Mouse (Mus musculus): Measurements from ENCODE around the gene 3110082I17Rik. TPM values are rescaled to one million over a fixed set of nuclear protein-coding genes. Genes with fewer than 3 reads are reported as not detected.

The 3110082I17Rik gene
- total and polyA plus RNA-seq, 3 experiments, result 41.2 to 100.0 (median 46.9) TPM

DNA sequence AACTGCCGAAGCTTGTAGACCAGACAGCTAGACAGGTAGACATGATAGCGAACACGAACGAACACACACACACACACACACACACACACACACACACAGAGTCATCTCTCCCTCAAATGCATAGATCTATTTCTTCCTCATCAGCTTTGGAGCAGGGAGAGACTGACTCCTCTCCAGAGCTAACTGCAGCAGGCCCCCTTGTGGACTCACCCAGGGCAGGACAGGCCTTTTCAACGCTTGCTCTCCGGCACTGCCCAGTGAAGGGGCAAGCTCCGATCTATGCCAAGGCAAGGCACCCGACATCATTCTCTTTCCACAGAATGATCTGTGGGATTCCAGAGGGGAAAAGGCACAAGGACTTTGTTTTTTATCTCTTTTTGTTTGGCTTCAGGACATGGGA lies 15.1 kb downstream of the 3110082I17Rik start:
- H3K4me2 ChIP-seq (ENCODE audit: insufficient read depth, low read depth, poor library complexity, severe bottlenecking), result no peak overlapping the region
- H3K9me3 ChIP-seq (replicated peaks; ENCODE audit: low read length), result no peaks in the 10 kb centered on the region
- H3K4me1 ChIP-seq (ENCODE audit: control insufficient read depth in 1 of 2, insufficient read depth in 2 of 2), result peaks cover 4 to 12% of the 10 kb centered on the region in 2 experiments; a peak in 3 of 4 replicates
- dilution Hi-C loops (cut with MboI; ENCODE audit: extremely low pct_ligation_motif_present, extremely low pct_unique_long_range_greater_than_20kb, low sequenced_read_pairs), result no loop called here
- peaks cover 0 to 69% of the 10 kb centered on the region in 2 experiments for H3K36me3 ChIP-seq (replicated peaks in 1 of 2; ENCODE audit: control insufficient read depth in 1 of 2, insufficient read depth in 1 of 2, low read length in 1 of 2)
- H3K27me3 ChIP-seq (replicated peaks), result no peaks in the 10 kb centered on the region
- no peak overlapping the region for H3K27ac ChIP-seq (ENCODE audit: insufficient read depth, low read depth)
- no peak for TF ChIP-seq USF1 (IDR thresholded peaks at IDR 0.05; ENCODE audit: low read depth, low read length)
- TF ChIP-seq E2F4 (IDR thresholded peaks at IDR 0.05; ENCODE audit: insufficient replicate concordance, low read depth, low read length), result no peak
- TF ChIP-seq ZKSCAN1 (IDR thresholded peaks at IDR 0.05; ENCODE audit: borderline replicate concordance, low read depth, low read length), result no peak
- no peak for TF ChIP-seq ZMIZ1 (IDR thresholded peaks at IDR 0.05; ENCODE audit: low read depth, low read length)
- no peak overlapping the region for H3K9ac ChIP-seq (ENCODE audit: insufficient read depth, low read depth)
- in situ Hi-C loops (cut with MboI; ENCODE audit: low pct_ligation_motif_present, low pct_unique_long_range_greater_than_20kb, low sequenced_read_pairs), result no loop called here
- DNase-seq (ENCODE audit: extremely low read depth), result no peak
- H3K4me3 ChIP-seq (replicated peaks in 1 of 3; ENCODE audit: low read depth in 2 of 3, low read length in 2 of 3, poor library complexity in 1 of 3), result no peak overlapping the region
- no peaks in the 10 kb centered on the region for H3K79me2 ChIP-seq (replicated peaks; ENCODE audit: control insufficient read depth, extremely low read depth, insufficient read depth, poor library complexity, severe bottlenecking)

GRCm38 (mm10) chr5:139442962-139443361 lies 17.4 kb downstream of the 3110082I17Rik start:
- in situ Hi-C loops (cut with MboI; ENCODE audit: low pct_ligation_motif_present, low pct_unique_long_range_greater_than_20kb, low sequenced_read_pairs) (no loop called here), dilution Hi-C loops (cut with MboI; ENCODE audit: extremely low pct_ligation_motif_present, extremely low pct_unique_long_range_greater_than_20kb, low sequenced_read_pairs) (no loop called here)
- H3K27me3 ChIP-seq (replicated peaks), result no peaks in the 10 kb centered on the region
- no peaks in the 10 kb centered on the region for H3K4me1 ChIP-seq (ENCODE audit: control insufficient read depth in 1 of 2, insufficient read depth in 2 of 2)
- no peak for TF ChIP-seq CTCF (conservative IDR thresholded peaks at IDR 0.05 in 1 of 2, IDR thresholded peaks at IDR 0.05 in 1 of 2; ENCODE audit: low read depth in 2 of 2, low read length in 2 of 2)
- TF ChIP-seq SIN3A (IDR thresholded peaks at IDR 0.05; ENCODE audit: low read length), result no peak
- TF ChIP-seq ZMIZ1 (IDR thresholded peaks at IDR 0.05; ENCODE audit: low read depth, low read length), result no peak
- no peak for DNase-seq (ENCODE audit: extremely low read depth)
- H3K9ac ChIP-seq (ENCODE audit: insufficient read depth, low read depth), result no peak overlapping the region
- H3K27ac ChIP-seq (ENCODE audit: insufficient read depth, low read depth), result no peak overlapping the region
- no peak overlapping the region for H3K4me2 ChIP-seq (ENCODE audit: insufficient read depth, low read depth, poor library complexity, severe bottlenecking)
- no peaks in the 10 kb centered on the region for H3K79me2 ChIP-seq (replicated peaks; ENCODE audit: control insufficient read depth, extremely low read depth, insufficient read depth, poor library complexity, severe bottlenecking)
- H3K9me3 ChIP-seq (replicated peaks; ENCODE audit: low read length), result no peaks in the 10 kb centered on the region
- H3K36me3 ChIP-seq (replicated peaks in 1 of 2; ENCODE audit: control insufficient read depth in 1 of 2, insufficient read depth in 1 of 2, low read length in 1 of 2), result peaks cover 0 to 71% of the 10 kb centered on the region in 2 experiments
- H3K4me3 ChIP-seq (replicated peaks in 1 of 3; ENCODE audit: low read depth in 2 of 3, low read length in 2 of 3, poor library complexity in 1 of 3), result no peak overlapping the region

DNA sequence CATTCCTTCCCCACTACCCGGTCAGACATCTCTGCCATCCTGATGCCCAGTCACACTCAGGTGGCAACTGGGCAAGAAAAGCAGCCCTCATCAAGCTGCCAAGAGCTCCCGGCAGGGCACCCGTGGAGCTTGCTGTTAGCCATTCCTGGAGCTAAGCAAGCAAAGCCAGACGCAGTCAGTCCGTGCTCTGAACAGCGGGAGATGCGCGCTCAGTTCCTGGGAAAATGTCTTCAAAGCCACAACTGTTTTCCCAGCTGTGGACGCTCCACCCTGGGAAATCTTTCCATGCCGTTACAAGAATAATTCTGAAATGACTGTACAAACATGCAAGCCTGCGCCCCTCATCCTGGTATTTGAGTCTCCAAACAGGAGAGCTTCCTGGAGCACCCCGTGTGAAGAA lies 17.9 kb downstream of the 3110082I17Rik start:
- Histone ChIP-seq H3K4me1 (ENCODE audit: control insufficient read depth in 1 of 2, insufficient read depth in 2 of 2) (no peaks in the 10 kb centered on the region), H3K27ac (ENCODE audit: insufficient read depth, low read depth) (no peak overlapping the region), H3K9me3 (replicated peaks; ENCODE audit: low read length) (no peaks in the 10 kb centered on the region), H3K79me2 (replicated peaks; ENCODE audit: control insufficient read depth, extremely low read depth, insufficient read depth, poor library complexity, severe bottlenecking) (no peaks in the 10 kb centered on the region), H3K36me3 (replicated peaks in 1 of 2; ENCODE audit: control insufficient read depth in 1 of 2, insufficient read depth in 1 of 2, low read length in 1 of 2) (peaks cover 0 to 72% of the 10 kb centered on the region in 2 experiments), H3K27me3 (replicated peaks) (no peaks in the 10 kb centered on the region), H3K4me3 (replicated peaks in 1 of 3; ENCODE audit: low read depth in 2 of 3, low read length in 2 of 3, poor library complexity in 1 of 3) (no peak overlapping the region), H3K9ac (ENCODE audit: insufficient read depth, low read depth) (no peak overlapping the region), H3K4me2 (ENCODE audit: insufficient read depth, low read depth, poor library complexity, severe bottlenecking) (no peak overlapping the region)
- in situ Hi-C loops (cut with MboI; ENCODE audit: low pct_ligation_motif_present, low pct_unique_long_range_greater_than_20kb, low sequenced_read_pairs) (no loop called here), dilution Hi-C loops (cut with MboI; ENCODE audit: extremely low pct_ligation_motif_present, extremely low pct_unique_long_range_greater_than_20kb, low sequenced_read_pairs) (no loop called here)
- no peak for DNase-seq (ENCODE audit: extremely low read depth)
- TF ChIP-seq IRF4 (IDR thresholded peaks at IDR 0.05; ENCODE audit: low read depth, low read length), result no peak
- no peak for TF ChIP-seq ZKSCAN1 (IDR thresholded peaks at IDR 0.05; ENCODE audit: borderline replicate concordance, low read depth, low read length)
- no peak for TF ChIP-seq POLR2AphosphoS2 (IDR thresholded peaks at IDR 0.05; ENCODE audit: low read depth, low read length)

Data from CH12.LX (cell line).